Mouse (Mus musculus) fibroblast of lung, adult 2 months (primary cell): ENCODE measurements around the gene Gbe1.

Experiments
- DNase-seq: peaks from one replicate; pipeline ENCODE4 v3.0.0-alpha.2; 2011; ENCODE audit warnings: low read depth

The Gbe1 gene

DNA sequence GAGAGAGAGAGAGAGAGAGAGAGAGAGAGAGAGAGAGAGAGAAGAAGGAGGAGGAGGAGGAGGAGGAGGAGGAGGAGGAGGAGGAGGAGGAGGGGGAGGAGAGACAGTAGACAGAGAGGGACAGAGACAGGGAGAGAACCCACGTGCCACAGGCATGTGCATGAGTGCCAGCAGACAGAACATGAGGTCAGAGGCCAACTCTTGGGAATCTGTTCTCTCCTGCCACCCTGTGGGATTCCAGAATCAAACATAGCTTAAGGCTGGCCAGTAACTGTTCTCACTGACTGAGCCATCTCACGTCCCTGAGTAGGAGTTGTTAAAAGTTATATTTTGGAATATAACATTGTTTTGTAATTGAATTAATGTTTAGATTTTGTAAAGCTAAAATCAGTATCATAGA is 39.3 kb downstream of the Gbe1 start:
- peak; percentile 30 for DNase-seq

DNA sequence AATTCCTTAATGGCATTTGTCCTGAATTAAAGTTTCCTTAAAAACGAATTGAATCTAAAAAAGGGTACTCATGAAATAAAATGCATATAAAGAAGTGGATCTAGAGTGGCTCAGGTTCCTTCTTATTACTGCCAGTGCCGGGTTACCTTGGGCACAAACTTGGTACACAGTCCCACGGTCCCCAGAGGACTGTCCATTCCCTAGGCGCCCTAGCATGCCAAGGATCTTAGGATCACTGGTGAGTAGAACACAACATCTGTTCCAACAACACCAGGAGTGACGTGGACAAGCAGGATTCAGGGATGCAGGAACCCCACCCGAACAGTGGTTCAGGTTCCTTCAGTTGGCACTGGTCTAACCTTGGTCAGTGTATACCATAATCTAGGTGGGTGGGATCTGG is 44.6 kb downstream of the Gbe1 start:
- no peak for DNase-seq

- DNase-seq = no peak
Observed at GRCm38 (mm10) chr16:70365229-70365628, 51.5 kb downstream of the Gbe1 start.

DNA sequence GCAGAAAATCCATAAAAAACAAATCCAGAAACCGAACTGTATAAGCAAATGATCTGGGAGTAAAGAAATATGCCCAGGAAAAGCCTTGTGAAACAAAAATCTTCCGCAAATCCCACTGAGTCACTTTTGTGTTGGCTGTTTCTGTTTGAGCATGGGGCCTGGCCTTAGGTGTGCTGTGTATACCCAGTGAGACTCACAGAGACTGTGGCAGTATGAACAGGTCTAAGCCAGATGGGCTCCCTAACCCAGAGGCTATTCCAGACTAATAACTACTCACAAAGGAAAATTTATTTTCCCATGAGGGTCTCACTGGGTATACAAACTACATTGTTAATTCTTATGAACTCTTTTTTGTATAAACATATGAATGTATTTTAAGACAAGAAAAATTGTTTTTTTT is 67.3 kb downstream of the Gbe1 start:
- DNase-seq = no peak

DNA sequence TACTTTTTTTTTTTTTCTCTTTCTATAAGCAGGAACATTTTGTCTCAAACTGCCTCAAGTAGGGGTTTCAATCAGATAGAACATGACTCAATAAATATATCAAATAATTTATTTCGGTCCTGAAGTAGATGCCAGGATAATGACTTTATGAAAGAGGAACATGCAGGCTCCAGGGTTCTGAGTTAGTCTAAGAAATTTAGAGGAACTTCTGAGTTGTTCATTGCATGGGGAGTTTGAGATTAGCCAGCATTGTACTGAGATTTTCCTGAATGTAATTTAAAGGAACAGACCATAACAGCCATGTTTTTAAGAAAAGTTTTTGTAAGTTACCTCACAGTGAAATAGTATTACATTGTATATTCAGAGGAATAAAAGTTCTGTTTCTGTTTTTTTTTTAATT is 71.7 kb downstream of the Gbe1 start:
- no peak for DNase-seq

- DNase-seq = no peak
Observed at GRCm38 (mm10) chr16:70387385-70387784, 73.6 kb downstream of the Gbe1 start.

DNA sequence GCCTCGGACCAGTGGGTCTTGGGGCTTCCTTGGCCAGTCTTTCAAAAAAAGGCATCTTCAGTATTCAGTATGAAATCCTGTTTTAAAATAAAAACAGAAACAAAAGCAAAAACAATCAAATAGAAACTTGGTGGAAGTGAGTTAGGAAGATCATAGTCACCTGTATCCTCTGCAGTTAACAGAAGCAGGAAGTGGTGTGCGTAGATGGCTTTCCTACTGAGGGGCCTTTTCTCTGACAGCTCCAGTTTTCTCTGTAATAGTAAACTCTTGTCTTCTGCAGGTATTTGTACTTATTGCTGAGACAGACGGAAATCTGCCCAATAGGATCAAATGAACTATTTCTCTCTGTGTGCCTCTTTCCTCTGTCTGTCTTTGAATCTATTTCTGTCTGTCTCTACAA is 81.5 kb downstream of the Gbe1 start:
- DNase-seq = no peak

GRCm38 (mm10) chr16:70407780-70408179 is 94.0 kb downstream of the Gbe1 start:
- DNase-seq = no peak

- DNase-seq = no peak
Observed at GRCm38 (mm10) chr16:70421077-70421476, 107.3 kb downstream of the Gbe1 start.

DNA sequence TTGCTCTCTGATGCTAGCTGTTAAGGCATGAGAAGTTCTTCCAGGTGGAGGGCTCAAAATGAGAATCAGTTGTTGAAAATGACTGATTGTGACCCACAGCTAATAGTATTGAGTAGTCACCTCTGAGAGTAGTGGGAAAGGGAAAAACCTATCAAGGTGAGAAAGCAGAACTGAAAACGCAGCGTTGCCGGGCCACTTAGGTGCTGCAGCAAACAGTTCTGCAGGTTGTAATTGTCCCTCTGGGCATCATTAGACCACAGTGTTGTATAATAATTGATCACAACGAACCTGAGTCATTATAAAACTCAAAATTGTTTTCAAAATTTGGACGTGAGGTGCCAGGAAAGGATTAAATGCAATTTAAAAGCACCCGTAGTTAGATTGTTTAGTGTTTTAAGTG is 135.8 kb downstream of the Gbe1 start:
- no peak for DNase-seq

GRCm38 (mm10) chr16:70475583-70475982 is 161.8 kb downstream of the Gbe1 start:
- DNase-seq = no peak

DNA sequence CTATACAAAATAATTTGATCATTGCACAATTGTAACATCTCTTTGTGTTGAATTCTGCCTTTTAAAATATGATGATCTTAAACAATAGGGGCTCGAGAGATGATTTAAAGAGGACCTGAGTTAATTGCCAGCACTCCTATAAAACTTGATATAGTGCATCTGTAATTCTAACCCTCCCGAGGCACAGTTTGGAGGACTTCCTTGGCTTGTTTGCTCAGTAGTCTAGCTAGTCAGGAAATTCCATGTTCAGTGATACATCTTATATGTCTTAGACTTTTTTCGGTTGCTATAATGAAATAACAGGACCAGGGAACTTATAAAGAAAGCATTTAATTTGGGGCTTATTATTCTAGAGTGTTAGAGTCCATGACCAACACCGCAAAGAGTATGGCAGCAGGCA is 162.4 kb downstream of the Gbe1 start:
- DNase-seq = no peak

DNA sequence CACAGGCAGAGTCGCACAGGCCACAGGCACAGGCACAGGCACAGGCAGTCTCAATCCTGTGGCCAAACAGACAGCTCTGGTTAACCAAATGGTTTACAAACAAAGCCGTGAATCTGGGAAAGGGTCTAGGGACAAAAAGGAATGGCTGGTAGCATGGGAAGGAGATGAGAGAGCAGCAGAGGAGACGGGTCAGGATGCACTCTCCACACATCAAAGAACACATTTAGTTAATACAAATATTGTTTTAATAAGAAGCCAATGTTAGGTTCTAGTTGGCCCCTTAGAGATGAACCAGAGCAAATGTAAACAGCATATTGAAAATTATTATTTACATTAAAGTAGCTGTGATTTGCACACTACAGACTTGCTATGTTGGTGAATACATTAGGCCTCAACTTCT is 166.7 kb downstream of the Gbe1 start:
- DNase-seq = no peak

GRCm38 (mm10) chr16:70506457-70506856 is 192.7 kb downstream of the Gbe1 start:
- peak; percentile 42 for DNase-seq

- no peak for DNase-seq
Observed at GRCm38 (mm10) chr16:70510938-70511337, 197.2 kb downstream of the Gbe1 start.

DNA sequence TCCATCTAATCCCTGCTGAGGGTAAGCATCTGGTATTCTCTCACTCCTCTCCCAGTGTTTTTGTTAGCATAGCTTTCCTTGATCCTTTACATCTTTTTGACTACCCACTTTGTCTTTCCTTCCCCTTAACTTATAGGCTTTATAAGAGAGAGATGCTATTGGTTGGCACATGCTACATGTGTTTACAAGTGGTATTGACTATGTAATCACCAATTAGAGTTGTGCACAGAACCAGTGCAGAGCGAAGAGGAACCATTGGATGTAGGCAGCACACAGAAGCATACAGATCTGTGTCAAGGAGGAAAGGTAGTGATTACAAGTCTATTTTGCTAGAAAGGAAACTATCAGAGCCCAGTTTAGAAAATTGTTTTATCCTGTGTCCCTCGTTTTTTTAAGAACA is 209.1 kb downstream of the Gbe1 start:
- no peak for DNase-seq

DNA sequence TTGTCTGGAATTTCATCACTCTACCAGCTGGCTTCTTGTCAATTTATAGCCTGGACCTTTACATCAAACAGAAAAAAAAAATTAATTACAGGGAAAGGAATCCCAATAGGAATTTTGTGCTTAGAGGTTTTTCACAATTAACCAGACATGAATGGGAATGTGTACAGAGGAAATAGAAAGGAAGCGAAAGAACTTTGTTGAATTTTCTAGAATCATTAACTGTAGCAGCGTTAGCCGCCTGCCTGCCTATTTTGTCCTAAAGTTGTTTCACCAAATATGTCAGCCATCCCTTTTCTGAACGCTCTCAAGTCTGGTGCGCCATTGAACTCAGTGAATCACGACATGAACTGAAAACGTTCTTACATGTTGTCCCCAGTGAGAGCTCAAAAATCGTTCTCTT is 209.8 kb downstream of the Gbe1 start:
- no peak for DNase-seq

DNA sequence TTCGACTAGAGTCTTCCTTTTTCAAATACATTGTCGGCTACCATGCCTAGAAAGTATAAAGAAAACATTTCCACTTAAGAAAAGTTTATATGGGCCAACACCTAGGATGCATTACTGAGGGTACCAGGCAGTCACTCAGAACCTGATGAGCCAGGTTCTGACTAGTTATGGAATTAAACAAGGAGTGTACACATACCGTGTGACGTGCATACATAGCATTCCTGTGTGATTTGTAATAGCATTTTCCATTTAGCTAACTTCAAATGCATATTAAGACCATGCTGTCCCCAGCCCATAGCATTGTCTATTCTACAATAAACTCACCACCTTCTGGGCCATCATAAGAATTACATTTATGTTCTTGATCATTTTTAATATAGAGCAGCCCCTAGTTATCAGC is 210.5 kb downstream of the Gbe1 start:
- no peak for DNase-seq

- no peak for DNase-seq
Observed at GRCm38 (mm10) chr16:70527224-70527623, 213.5 kb downstream of the Gbe1 start.

- no peak for DNase-seq
Observed at GRCm38 (mm10) chr16:70535224-70535623, 221.5 kb downstream of the Gbe1 start.

DNA sequence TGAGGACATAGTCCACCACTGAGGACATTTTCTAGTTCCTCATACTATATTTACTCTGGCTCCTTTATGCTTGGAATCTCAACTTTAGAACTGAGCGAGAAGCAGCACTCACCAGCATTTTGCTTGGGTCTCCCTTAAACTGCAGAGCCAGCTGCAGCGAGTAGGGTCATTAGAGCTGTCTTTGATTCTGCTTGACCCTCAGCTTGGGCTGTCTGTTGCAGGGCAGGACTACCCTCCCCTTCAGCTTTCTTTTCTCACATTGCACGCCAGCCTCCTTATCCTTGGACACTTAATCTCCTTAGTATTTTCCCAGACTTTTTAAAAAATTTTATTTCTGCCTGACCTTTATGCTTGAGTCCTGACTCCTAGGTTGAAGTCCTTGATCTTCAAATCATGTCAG is 237.1 kb downstream of the Gbe1 start:
- no peak for DNase-seq

DNA sequence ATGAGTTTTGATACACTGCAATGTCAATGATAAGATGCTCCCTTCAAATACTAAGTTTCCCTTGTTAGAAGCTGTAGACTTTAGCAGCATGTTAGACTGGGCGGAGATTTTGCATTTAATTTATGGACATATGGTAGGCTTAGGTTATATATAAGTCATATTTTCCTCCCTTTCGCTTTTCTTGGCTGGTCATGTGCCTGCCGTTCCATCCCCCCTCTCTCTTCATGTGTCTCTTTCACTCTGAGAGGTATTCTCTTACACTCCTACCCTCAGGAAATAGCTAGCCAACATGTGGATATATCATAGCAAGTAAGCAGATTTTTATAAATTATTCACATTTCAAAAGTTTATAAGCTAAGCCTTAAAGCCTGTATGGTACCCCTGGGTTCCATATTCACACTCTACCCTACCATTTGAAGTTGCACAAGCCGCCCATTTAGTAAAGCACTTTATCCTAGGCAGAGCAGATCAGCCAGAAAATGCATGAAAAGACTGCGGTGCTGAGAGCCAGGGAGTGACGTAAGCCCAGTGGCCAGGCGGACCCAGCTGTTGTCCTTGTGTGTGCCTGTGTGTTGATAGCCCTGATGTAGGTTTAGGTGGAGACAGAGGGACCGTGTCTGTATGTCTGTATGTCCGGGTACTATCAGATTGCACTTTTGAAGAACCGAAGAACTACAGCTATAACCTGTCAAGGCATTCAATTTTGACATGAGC is 248.0 kb downstream of the Gbe1 start:
- DNase-seq = no peak

GRCm38 (mm10) chr16:70562574-70562973 is 248.8 kb downstream of the Gbe1 start:
- no peak for DNase-seq

- DNase-seq = no peak
Observed at GRCm38 (mm10) chr16:70563456-70563855, 249.7 kb downstream of the Gbe1 start.
